16 mouse cellular contexts compared by ENCODE assay signal in the genomic region with DNA sequence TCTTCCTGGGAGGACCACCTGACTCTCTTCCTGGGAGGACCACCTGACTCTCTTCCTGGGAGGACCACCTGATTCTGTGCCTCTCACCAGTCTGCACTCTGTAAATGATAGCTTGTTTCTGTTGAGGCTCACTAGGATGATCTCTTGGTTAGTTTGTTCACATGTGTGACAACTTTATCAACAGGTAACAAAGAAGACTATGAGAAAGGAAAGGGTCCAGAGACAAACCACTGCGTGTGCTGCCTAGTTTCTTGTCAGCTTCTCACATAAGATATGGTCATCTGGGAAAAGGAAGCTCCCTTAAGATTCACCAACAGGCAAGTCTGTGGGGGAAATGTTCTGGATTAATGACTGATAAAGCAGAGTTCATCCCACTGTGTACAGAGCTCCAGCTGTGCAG.
"Had no signal": no experiment of that assay in that cellular context is flagged by ENCODE, and none has a peak within 500 bp of the region (broad histone marks: within the 10 kb centered on the region; RNA-seq: fewer than 3 reads in every experiment).

No protein-coding gene starts in this region.

- H3K27ac ChIP-seq: neural tube, embryonic 12.5 days; neural tube, embryonic 13.5 days; neural tube, embryonic 15.5 days; stomach, embryonic 15.5 days; stomach, postnatal 0 days had no signal

- H3K9ac ChIP-seq: neural tube, embryonic 12.5 days; neural tube, embryonic 13.5 days; neural tube, embryonic 15.5 days; stomach, embryonic 15.5 days had no signal

- H3K4me1 ChIP-seq: neural tube, embryonic 15.5 days; stomach, embryonic 15.5 days had no signal

- H3K27me3 ChIP-seq: neural tube, embryonic 12.5 days; neural tube, embryonic 13.5 days; neural tube, embryonic 15.5 days; stomach, embryonic 15.5 days had no signal

- H3K4me3 ChIP-seq: neural tube, embryonic 12.5 days; neural tube, embryonic 13.5 days; neural tube, embryonic 15.5 days; stomach, embryonic 15.5 days had no signal

- H3K36me3 ChIP-seq: neural tube, embryonic 12.5 days; neural tube, embryonic 13.5 days; neural tube, embryonic 15.5 days; stomach, embryonic 15.5 days had no signal

- H3K9me3 ChIP-seq: neural tube, embryonic 12.5 days; neural tube, embryonic 13.5 days; neural tube, embryonic 15.5 days; stomach, embryonic 15.5 days had no signal

- DNase-seq: retina, postnatal 1 day; right cerebral cortex, adult 18-20 months; right cerebral cortex, postnatal 14 days; right cerebral cortex, postnatal 25 days; right cerebral cortex, postnatal 4 days; thymus, adult 18-20 months; thymus, adult 2 months; thymus, postnatal 14 days; thymus, postnatal 25 days; thymus, postnatal 36 days; thymus, postnatal 4 days had no signal

- H3K4me2 ChIP-seq: neural tube, embryonic 12.5 days; neural tube, embryonic 13.5 days; neural tube, embryonic 15.5 days; stomach, embryonic 15.5 days had no signal
